Mouse (Mus musculus) olfactory bulb, adult 2 months (tissue): ENCODE measurements around the gene Htra3.

Source experiments
- CTCF ChIP-seq: fragments of 200-500 bp; IDR thresholded peaks from 2 replicates; pipeline ENCODE4 v1.5.1; 2012; ENCODE audit warnings: low read depth, mild to moderate bottlenecking, low read length, moderate library complexity; ENCODE audit not compliant: insufficient read depth
- POLR2A ChIP-seq: fragments of 200-500 bp; IDR thresholded peaks from 2 replicates; pipeline ENCODE4 v1.6.1; 2012; ENCODE audit warnings: mild to moderate bottlenecking, low read depth, low read length, moderate library complexity; ENCODE audit not compliant: insufficient read depth

GRCm38 (mm10) chr5:35702582-35703140 lies 23.1 kb upstream of the Htra3 start:
- TF ChIP-seq CTCF (no peak), POLR2A (no peak)
